Mouse (Mus musculus) stomach, embryonic 15.5 days (tissue): ENCODE measurements around the gene Shoc2. TPM values are rescaled to one million over a fixed set of nuclear protein-coding genes. Genes with fewer than 3 reads are reported as not detected.

Experiments used
- ATAC-seq: fragments of 200-750 bp; cut with Nextera tagmentation; 2 replicates; pipeline ENCODE4 v1.8.0; 2017; ENCODE audit warnings: low read depth, moderate number of reproducible peaks, moderate TSS enrichment; ENCODE audit not compliant: insufficient read depth, low FRiP score
- H3K27ac ChIP-seq: fragments of 300-500 bp; sonication (generic); 2 replicates; pipeline ENCODE4 v1.5.1; 2015; ENCODE audit warnings: mild to moderate bottlenecking, inconsistent platforms
- H3K27me3 ChIP-seq: fragments of 300-500 bp; sonication (generic); replicated peaks from 2 replicates; pipeline ENCODE4 v1.6.1; 2015; ENCODE audit warnings: inconsistent platforms
- H3K36me3 ChIP-seq: fragments of 300-500 bp; sonication (generic); 2 replicates; pipeline ENCODE4 v1.6.1; 2015; ENCODE audit warnings: inconsistent platforms
- H3K4me1 ChIP-seq: fragments of 300-500 bp; sonication (generic); 2 replicates; pipeline ENCODE4 v1.6.1; 2015; ENCODE audit warnings: inconsistent platforms
- H3K4me2 ChIP-seq: fragments of 300-500 bp; sonication (generic); 2 replicates; pipeline ENCODE4 v1.6.1; 2015; ENCODE audit warnings: mild to moderate bottlenecking, inconsistent platforms
- H3K4me3 ChIP-seq: fragments of 300-500 bp; sonication (generic); replicated peaks from 2 replicates; pipeline ENCODE4 v1.5.1; 2015; ENCODE audit warnings: inconsistent platforms
- H3K9ac ChIP-seq: fragments of 300-500 bp; sonication (generic); 2 replicates; pipeline ENCODE4 v1.6.1; 2015; ENCODE audit warnings: inconsistent platforms
- H3K9me3 ChIP-seq: fragments of 300-500 bp; sonication (generic); 2 replicates; pipeline ENCODE4 v1.6.1; 2016; ENCODE audit warnings: inconsistent platforms
- WGBS: fragments of 180-500 bp; shearing (Covaris S2); methylation state at CpG from one replicate; pipeline ENCODE4 v1.1.7; 2015; 5-methylcytosine and 5-hydroxymethylcytosine counted together
- polyA plus RNA-seq: library from polyadenylated mRNA; unstranded; fragments of >200 nt; fragmentation: Nextera tagmentation; extraction: Ambion mirVana; gene quantifications from 2 replicates; pipeline ENCODE4 v1.2.1, GENCODE M21; 2015

Gene Shoc2
- polyA plus RNA-seq, 1 experiment from 2014 or later, result 42.8 TPM

DNA sequence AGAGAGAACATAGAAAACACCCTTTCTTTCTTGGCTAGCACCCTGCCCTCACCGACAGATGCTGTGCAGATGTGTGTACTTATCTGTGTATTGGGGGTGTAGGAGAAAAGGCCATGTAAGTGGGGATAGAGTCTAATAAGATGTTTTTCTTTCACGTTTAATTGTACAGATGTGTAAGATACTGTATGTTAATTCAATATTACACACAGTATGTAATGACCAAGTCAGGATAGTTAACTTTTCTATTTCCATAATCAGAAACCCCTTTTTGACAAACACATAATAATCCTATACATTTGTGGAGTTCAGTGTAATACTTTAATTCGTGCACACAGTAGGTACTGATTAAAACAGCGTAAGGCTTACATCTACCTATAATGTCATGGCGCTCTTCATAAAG, 99.7 kb downstream of the Shoc2 start, which contains the start of gene Adra2a:
Adra2a (plus strand) TSS at position 301 of the 400 bp plus-strand sequence.
- ATAC-seq, result no peak
- H3K27ac ChIP-seq, result no peak within 1 kb of the TSS
- H3K27me3 ChIP-seq, result peaks cover 29% of the 10 kb centered on the region
- WGBS, result 73% methylated on average over 5 of the region's 5 CpGs
- H3K9ac ChIP-seq, result no peak within 1 kb of the TSS; the same call in 1 of the 2 replicates
- peaks cover 35% of the 10 kb centered on the region for H3K4me1 ChIP-seq
- peak within 1 kb of the TSS; percentile 98 for H3K4me2 ChIP-seq
- H3K4me3 ChIP-seq, result peak within 1 kb of the TSS; percentile 52
- no peaks in the 10 kb centered on the region for H3K36me3 ChIP-seq
- no peaks in the 10 kb centered on the region for H3K9me3 ChIP-seq

DNA sequence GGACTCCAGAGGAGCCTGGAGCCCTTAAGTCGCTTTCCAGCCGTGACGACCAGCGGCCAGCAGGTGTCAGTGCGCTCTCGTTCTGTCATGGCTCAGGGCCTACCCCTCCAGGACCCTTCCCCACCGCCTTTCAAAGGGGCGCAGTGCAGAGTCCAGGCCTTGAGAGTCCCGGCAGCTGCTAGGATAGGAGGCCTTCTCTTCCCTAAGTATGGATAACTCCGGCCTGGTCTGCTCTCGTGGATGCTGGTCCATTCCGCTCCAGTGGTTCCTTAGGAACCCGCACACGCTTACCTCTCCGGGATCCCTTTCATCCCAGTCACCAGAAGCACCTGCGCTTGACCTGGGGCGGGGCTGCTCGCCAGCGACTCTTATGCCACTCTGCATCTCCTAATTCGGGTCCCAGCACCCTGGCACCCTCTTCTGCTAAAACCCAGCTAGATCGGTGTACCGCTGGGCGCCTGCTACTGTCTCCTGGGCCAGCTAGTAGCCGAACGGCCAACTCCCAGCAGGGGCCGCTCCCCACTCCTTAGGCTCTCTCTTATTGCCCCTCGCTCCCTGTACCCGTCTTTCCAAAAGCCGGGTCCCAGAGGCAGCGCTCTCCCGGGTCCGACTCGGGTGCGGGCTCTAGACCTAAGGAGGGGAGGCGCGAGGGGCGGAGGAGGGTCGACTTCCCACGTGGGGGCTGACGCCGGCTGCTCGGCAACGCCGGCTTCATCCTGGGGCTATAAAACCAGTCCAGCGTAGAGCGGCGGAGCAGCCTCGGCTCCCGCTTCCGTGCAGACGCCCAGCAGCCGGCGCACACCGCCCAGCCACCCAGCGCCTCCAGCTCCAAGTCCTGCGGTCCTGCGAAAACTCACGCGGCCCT, 100.6 kb downstream of the Shoc2 start:
- no peaks in the 10 kb centered on the region for H3K36me3 ChIP-seq
- under 1% methylated on average over 59 of the region's 59 CpGs for WGBS
- H3K4me2 ChIP-seq, result peak overlapping the region; percentile 98
- H3K9ac ChIP-seq, result peak overlapping the region; percentile 20; the same call in 1 of the 2 replicates
- H3K27me3 ChIP-seq, result peaks cover 37% of the 10 kb centered on the region
- H3K27ac ChIP-seq, result 0 out of 2 replicates have a peak overlapping the region, but pooled peaks have one; percentile 8
- H3K4me3 ChIP-seq, result peak overlapping the region; percentile 52
- ATAC-seq, result peak; percentile 68
- H3K4me1 ChIP-seq, result peaks cover 35% of the 10 kb centered on the region
- H3K9me3 ChIP-seq, result no peaks in the 10 kb centered on the region

DNA sequence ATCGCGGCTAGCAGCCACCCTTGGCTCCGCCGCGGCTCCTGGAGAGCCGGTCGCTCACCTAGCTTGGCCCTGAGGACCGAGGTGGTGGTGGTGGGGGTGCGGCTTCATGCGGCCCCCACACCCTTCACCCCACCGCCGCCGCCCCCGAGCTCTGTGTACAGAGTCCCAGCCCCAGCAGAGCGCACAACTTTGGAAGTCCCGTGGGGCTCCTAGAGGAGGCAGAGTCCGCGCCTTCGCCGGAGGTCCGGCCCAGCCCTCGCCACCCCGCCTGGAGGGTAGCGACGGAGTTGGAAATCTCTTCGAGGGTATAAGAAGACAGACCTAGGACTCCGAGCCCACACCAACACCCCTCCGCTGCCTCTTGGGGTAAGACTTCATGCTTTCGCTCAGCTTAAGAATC, 101.3 kb downstream of the Shoc2 start:
- Histone ChIP-seq H3K4me1 (peaks cover 35% of the 10 kb centered on the region), H3K9me3 (no peaks in the 10 kb centered on the region), H3K4me3 (peak overlapping the region; percentile 52), H3K27me3 (peaks cover 40% of the 10 kb centered on the region), H3K9ac (peak overlapping the region; percentile 20; the same call in 1 of the 2 replicates), H3K36me3 (no peaks in the 10 kb centered on the region), H3K27ac (0 out of 2 replicates have a peak overlapping the region, but pooled peaks have one; percentile 8), H3K4me2 (peak overlapping the region; percentile 98)
- peak; percentile 1; the same call in 1 of the 2 replicates for ATAC-seq
- 1% methylated on average over 29 of the region's 29 CpGs for WGBS

DNA sequence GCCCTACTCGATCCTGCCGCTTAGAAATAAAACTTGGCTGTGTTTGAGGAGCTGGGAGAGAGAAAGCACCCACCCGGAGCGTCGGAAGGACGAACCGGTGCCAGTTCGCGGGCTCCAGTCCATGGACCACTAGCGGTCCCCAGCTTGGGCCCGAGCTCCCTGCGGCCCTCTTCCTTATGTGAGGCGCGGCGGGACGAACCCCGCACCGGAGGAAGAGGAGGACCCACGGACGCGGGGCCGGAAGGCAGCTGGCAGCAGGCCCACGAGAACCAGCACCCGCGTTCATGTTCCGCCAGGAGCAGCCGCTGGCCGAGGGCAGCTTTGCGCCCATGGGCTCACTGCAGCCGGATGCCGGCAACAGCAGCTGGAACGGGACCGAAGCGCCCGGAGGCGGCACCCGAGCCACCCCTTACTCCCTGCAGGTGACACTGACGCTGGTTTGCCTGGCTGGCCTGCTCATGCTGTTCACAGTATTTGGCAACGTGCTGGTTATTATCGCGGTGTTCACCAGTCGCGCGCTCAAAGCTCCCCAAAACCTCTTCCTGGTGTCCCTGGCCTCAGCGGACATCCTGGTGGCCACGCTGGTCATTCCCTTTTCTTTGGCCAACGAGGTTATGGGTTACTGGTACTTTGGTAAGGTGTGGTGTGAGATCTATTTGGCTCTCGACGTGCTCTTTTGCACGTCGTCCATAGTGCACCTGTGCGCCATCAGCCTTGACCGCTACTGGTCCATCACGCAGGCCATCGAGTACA, 102.0 kb downstream of the Shoc2 start:
- Histone ChIP-seq H3K9me3 (no peaks in the 10 kb centered on the region), H3K4me3 (peak overlapping the region; percentile 52), H3K27ac (no peak overlapping the region), H3K27me3 (peaks cover 40% of the 10 kb centered on the region), H3K9ac (0 out of 2 replicates have a peak overlapping the region, but pooled peaks have one; percentile 29), H3K4me2 (peak overlapping the region; percentile 98), H3K36me3 (no peaks in the 10 kb centered on the region), H3K4me1 (peaks cover 29% of the 10 kb centered on the region)
- WGBS, result 3% methylated on average over 54 of the region's 55 CpGs
- no peak for ATAC-seq

DNA sequence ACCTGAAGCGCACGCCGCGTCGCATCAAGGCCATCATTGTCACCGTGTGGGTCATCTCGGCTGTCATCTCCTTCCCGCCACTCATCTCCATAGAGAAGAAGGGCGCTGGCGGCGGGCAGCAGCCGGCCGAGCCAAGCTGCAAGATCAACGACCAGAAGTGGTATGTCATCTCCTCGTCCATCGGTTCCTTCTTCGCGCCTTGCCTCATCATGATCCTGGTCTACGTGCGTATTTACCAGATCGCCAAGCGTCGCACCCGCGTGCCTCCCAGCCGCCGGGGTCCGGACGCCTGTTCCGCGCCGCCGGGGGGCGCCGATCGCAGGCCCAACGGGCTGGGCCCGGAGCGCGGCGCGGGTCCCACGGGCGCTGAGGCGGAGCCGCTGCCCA, 102.6 kb downstream of the Shoc2 start:
- peak overlapping the region; percentile 22; the same call in 1 of the 2 replicates for H3K9ac ChIP-seq
- H3K27ac ChIP-seq, result no peak overlapping the region
- ATAC-seq, result no peak
- peaks cover 29% of the 10 kb centered on the region for H3K4me1 ChIP-seq
- no peaks in the 10 kb centered on the region for H3K36me3 ChIP-seq
- H3K27me3 ChIP-seq, result peaks cover 40% of the 10 kb centered on the region
- H3K9me3 ChIP-seq, result no peaks in the 10 kb centered on the region
- peak overlapping the region; percentile 98 for H3K4me2 ChIP-seq
- WGBS, result 2% methylated on average over 46 of the region's 46 CpGs
- peak overlapping the region; percentile 52 for H3K4me3 ChIP-seq

DNA sequence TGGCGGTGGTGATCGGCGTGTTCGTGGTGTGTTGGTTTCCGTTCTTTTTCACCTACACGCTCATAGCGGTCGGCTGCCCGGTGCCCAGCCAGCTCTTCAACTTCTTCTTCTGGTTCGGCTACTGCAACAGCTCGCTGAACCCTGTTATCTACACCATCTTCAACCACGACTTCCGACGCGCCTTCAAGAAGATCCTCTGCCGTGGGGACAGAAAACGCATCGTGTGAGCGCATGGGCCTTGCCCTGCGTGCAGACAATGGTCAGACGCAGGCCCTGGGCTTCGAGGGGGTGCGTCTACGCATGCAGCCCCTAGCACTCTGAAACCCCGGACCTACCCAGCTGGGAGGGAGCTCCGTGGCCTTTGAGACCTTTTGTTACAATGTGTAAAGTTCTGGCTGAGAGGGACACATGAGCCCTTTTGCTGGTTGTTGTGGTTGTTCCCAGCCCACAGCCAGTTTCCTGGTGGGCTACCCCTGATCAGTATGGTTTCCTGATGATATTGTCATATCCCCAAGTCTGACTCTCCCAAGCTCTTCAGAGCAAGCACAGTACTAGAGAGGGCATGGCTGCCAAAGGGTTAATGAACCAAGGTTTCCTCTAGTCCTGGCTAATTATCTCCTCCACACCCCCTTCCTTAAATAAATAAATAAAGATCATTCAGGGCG, 103.4 kb downstream of the Shoc2 start:
- no peaks in the 10 kb centered on the region for H3K9me3 ChIP-seq
- no peak overlapping the region for H3K9ac ChIP-seq
- WGBS, result 6% methylated on average over 27 of the region's 27 CpGs
- peak overlapping the region; percentile 52 for H3K4me3 ChIP-seq
- peaks cover 40% of the 10 kb centered on the region for H3K27me3 ChIP-seq
- no peaks in the 10 kb centered on the region for H3K36me3 ChIP-seq
- H3K4me1 ChIP-seq, result peaks cover 29% of the 10 kb centered on the region
- peak overlapping the region; percentile 98 for H3K4me2 ChIP-seq
- ATAC-seq, result no peak
- no peak overlapping the region for H3K27ac ChIP-seq

DNA sequence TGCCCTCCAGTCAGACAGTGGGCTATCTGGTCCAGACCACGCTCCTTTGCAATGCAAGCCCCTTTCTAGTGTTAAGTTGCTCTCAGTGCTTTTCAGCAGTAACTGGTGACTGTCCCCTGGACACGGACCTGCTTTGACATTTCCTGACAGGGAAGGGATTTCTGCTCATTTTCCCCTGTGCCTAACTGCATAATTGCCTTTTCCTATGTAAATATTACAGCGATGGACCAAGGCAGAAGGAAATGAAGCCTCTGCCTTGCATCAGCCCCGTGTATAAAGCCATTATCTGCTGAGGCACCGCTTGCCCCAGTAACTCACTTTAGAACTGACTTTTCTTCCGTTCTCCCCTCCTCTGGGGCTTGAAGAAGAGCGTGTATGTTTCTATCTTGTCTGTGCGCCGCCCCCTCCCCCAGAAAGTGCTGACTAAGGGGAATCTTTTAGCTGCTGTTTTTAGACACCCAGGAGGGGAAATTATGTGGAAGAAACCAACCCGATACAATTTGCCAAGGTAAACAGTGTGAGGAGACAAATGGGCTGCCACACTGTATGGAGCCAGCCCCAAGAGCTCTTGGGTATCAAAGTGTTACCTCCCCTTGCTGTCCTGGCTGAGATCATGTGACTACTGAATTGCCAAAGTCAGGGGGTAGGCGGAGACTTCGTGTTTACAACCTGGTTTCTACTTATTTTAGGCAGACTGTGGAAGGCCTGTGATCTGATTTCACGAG, 104.2 kb downstream of the Shoc2 start:
- 0 out of 2 replicates have a peak overlapping the region, but pooled peaks have one; percentile 21 for H3K4me2 ChIP-seq
- 12% methylated on average over 13 of the region's 13 CpGs for WGBS

DNA sequence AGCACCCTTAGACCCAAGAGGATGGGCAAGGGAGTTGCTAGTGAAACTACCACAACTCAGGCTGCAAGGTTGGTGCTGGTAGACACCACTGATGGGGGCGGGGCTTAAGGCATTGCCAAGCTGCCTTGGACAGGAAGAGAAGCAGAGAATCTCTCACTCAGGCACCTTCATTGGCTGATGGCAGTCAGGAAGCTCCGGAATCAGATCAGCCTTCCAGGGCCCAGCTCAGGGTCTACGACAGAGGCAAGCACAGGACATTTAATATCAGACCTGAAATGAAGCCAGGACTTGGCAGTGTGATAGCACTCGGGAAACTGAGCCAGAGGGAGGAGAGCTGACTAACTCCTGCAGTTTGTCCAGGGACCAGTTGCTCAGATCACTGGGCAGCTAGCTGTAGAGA, 107.5 kb downstream of the Shoc2 start:
- Histone ChIP-seq H3K9me3 (no peaks in the 10 kb centered on the region), H3K9ac (no peak overlapping the region), H3K27me3 (peaks cover 31% of the 10 kb centered on the region), H3K27ac (no peak overlapping the region), H3K4me3 (no peak overlapping the region), H3K36me3 (no peaks in the 10 kb centered on the region), H3K4me2 (no peak overlapping the region), H3K4me1 (peaks cover 12% of the 10 kb centered on the region)
- no peak for ATAC-seq
- 69% methylated on average over 4 of the region's 4 CpGs for WGBS

More for the DNA sequence above, 104.2 kb downstream of the Shoc2 start:
- no peak for ATAC-seq
- peaks cover 29% of the 10 kb centered on the region for H3K4me1 ChIP-seq
- peaks cover 40% of the 10 kb centered on the region for H3K27me3 ChIP-seq
- H3K4me3 ChIP-seq, result no peak overlapping the region
- H3K36me3 ChIP-seq, result no peaks in the 10 kb centered on the region
- H3K27ac ChIP-seq, result no peak overlapping the region
- no peaks in the 10 kb centered on the region for H3K9me3 ChIP-seq
- H3K9ac ChIP-seq, result no peak overlapping the region

DNA sequence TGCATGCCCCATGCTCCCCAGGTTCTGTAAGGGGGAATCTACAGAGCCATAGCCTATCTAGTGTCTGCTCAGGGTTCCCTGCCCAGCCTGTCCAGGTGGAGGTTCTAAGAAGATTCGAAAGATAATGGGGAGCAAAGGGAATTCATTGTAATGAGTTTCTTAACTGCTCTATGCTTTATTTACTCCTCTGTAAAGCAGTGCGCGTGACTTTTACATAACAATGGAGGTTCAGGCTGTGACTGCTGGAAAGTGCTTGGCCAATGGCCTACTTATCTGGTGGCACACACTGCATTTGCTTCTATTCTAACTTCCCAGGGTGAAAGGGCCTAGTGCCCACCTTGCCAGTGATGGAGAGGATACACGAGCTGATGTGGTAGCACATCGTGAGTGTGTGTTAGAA, 111.7 kb downstream of the Shoc2 start:
- H3K4me2 ChIP-seq, result no peak overlapping the region
- ATAC-seq, result no peak
- H3K36me3 ChIP-seq, result no peaks in the 10 kb centered on the region
- H3K27ac ChIP-seq, result no peak overlapping the region
- no peak overlapping the region for H3K4me3 ChIP-seq
- H3K4me1 ChIP-seq, result no peaks in the 10 kb centered on the region
- no peaks in the 10 kb centered on the region for H3K9me3 ChIP-seq
- no peaks in the 10 kb centered on the region for H3K27me3 ChIP-seq
- 67% methylated on average over 5 of the region's 5 CpGs for WGBS
- H3K9ac ChIP-seq, result no peak overlapping the region

DNA sequence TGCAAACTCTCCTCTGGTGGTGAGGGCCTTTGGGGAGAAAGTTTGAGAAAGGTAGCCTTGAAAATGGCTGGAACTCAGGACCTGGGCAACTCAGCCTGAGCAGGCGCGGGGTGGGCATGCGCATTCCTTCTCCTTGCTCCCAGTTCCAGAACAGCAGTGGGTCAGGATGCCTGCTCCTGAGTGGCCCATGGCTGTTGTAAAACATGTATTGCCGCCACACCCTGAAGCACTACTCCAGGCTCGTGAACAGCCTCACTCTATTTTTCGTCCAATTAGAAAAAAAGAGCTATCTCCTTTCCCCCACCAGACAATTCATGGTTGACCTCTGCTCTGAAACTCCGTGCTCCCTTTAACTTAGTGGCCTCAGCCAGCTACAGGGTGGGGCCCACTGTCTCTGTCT, 124.3 kb downstream of the Shoc2 start:
- no peaks in the 10 kb centered on the region for H3K9me3 ChIP-seq
- no peaks in the 10 kb centered on the region for H3K36me3 ChIP-seq
- H3K9ac ChIP-seq, result no peak overlapping the region
- H3K27ac ChIP-seq, result no peak overlapping the region
- H3K4me2 ChIP-seq, result no peak overlapping the region
- no peak overlapping the region for H3K4me3 ChIP-seq
- H3K4me1 ChIP-seq, result peaks cover 3% of the 10 kb centered on the region; the same call in 1 of the 2 replicates
- 80% methylated on average over 7 of the region's 7 CpGs for WGBS
- H3K27me3 ChIP-seq, result peaks cover 2% of the 10 kb centered on the region; the same call in 1 of the 2 replicates
- ATAC-seq, result no peak

DNA sequence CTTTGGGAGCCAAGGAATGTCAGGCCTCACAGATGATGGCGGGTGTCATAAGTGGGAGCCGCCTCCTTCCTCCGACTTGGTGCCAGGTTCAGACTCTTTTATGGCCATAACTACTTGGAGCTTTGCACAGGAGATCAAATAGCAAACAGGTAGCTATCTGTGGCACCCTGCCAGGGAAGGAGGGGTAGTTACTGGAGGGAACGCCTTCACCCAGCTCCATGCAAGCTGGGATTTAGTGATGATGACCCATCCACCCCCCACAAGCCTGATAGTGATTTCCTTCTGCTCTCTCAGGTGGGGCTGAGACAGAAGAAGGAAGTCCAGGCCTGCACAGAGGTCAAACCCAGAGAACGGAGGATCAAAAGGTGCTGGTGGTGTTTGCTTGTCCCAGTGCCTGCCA, 126.4 kb downstream of the Shoc2 start:
- H3K4me1 ChIP-seq, result peaks cover 3% of the 10 kb centered on the region; the same call in 1 of the 2 replicates
- no peaks in the 10 kb centered on the region for H3K36me3 ChIP-seq
- H3K27me3 ChIP-seq, result peaks cover 5% of the 10 kb centered on the region; the same call in 1 of the 2 replicates
- H3K27ac ChIP-seq, result no peak overlapping the region
- ATAC-seq, result peak; percentile 51; the same call in 1 of the 2 replicates
- H3K9ac ChIP-seq, result no peak overlapping the region
- no peak overlapping the region for H3K4me2 ChIP-seq
- H3K4me3 ChIP-seq, result no peak overlapping the region
- WGBS, result 60% methylated on average over 5 of the region's 5 CpGs
- H3K9me3 ChIP-seq, result no peaks in the 10 kb centered on the region
